Mouse (Mus musculus) lung, adult 18-20 months (tissue): Measurements from ENCODE around the gene Olfr1395.

Source experiments
- DNase-seq, 2 experiments: peaks; one replicate each; pipeline ENCODE4 v3.0.0; 2022; ENCODE audit warnings: mixed read lengths in 2 of 2

Olfr1395 gene

GRCm38 (mm10) chr11:49141974-49142373 lies at the start of gene Olfr1395:
Gene Olfr1395, plus strand, starts transcription at chr11:49142274.
- no peak for DNase-seq

DNA sequence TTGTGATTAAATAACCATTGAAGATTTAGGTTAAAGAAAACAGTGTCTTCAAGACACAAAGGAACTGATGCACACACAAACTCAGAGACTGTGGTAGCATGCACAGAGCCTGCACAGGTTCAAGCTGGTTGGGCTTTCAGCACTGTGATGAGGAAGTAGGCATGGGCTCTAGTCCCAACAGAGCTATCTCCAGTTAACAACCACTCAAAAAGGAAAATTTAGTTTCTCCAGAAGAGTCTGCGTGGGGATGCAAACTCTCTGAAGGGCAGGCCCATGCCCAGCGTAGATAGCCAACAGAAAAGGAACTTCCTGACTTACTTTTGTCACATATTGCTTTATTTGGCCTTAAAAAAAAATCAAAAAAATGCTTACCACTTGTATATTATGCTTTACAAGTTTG lies 49.3 kb upstream of the Olfr1395 start:
- no peak for DNase-seq

GRCm38 (mm10) chr11:49093861-49094660 lies 48.0 kb upstream of the Olfr1395 start:
- no peak for DNase-seq

DNA sequence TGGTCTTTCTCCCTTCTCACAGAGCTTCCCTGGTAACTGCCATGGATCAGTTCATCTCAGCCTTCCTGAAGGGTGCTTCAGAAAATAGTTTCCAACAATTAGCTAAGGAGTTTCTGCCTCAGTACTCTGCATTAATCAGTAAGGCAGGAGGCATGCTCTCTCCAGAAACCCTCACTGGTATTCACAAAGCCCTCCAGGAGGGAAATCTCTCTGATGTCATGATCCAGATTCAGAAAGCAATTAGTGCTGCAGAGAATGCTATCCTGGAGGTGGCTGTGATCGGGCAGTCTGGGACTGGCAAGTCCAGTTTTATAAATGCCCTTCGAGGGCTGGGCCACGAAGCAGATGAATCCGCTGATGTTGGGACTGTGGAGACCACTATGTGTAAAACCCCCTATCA lies 46.7 kb upstream of the Olfr1395 start:
- DNase-seq: no peak

GRCm38 (mm10) chr11:49100409-49100808 lies 41.7 kb upstream of the Olfr1395 start:
- DNase-seq: no peak

GRCm38 (mm10) chr11:49101500-49101899 lies 40.6 kb upstream of the Olfr1395 start:
- no peak for DNase-seq

DNA sequence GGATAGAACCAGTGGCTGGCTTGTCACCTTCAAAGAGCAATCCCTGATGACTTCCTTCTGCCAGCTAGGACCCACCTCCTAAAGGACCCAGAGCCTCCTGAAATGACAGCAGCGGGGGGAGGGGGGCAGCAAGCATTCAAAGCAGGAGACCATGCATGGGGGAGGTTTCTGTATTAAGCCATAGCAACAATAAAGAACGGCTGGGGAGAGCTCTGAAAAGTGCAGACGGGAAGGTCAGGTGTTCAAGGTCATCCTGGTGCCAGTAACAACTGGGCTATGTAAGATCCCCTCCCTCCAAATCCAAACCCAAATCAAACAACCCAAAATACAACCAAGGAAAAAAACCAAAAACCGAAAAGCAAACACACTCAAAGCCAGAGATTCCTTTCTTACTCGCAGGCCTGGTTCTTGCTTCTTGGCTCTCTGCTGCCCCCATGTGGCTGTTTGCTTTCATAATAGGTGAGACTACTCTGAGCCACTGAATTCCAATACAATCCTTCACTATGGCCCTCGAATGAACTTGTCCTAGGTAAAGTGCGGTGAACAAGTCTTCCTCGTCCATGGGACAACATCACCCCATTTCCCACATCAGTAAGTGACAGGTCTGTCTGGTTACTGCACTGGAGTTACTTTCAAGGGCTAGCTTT lies 38.9 kb upstream of the Olfr1395 start:
- DNase-seq: peak; percentile 79 to 88

GRCm38 (mm10) chr11:49105752-49106151 lies 36.3 kb upstream of the Olfr1395 start:
- no peak for DNase-seq

- no peak for DNase-seq
Observed at GRCm38 (mm10) chr11:49107650-49108537, 34.2 kb upstream of the Olfr1395 start.

GRCm38 (mm10) chr11:49108833-49109232 lies 33.2 kb upstream of the Olfr1395 start:
- DNase-seq: peak; percentile 24 to 33

DNA sequence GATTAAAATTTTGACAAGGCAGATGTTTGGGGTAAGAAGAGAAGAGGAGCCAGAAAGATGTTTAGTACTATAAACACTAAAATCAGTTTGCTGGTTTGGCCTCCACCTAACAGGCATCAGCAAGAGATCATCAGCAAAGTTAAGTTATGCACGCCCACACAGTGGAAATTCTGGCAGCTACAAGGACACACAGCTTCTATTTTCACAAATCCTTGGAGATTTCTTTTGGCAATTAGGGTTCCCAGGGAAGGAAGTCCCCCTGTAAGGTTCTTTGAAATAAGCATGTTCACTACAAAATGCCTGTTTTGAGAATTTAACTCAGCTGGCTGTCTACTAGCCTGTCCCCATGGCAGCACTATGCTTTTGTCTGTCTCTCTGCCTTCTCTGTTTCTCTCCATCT lies 31.1 kb upstream of the Olfr1395 start:
- no peak for DNase-seq

- DNase-seq: no peak
Observed at GRCm38 (mm10) chr11:49112624-49113219, 29.4 kb upstream of the Olfr1395 start.

DNA sequence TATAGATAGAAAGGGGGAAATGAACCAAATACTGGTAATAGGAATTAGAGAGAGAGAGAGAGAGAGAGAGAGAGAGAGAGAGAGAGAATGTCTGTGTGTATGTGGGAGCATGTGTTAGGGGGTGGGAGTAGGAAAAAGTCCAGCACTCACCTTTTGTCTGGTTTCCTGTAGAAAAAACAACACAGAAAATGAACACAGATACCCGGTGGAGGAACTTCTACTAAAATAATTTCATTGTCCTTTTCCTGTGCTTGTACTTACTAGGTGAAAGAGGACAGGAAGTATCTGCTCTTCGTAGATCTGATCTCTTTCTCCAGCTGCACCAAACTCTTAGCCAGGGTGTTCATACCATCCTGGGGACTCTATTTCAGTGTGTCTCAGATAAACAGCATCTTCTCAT lies 27.9 kb upstream of the Olfr1395 start:
- no peak for DNase-seq

GRCm38 (mm10) chr11:49114774-49115173 lies 27.3 kb upstream of the Olfr1395 start, which contains the start of gene Olfr1396:
Gene Olfr1396, minus strand, starts transcription at chr11:49114874.
- DNase-seq: no peak

GRCm38 (mm10) chr11:49119635-49120034 lies 22.4 kb upstream of the Olfr1395 start:
- no peak for DNase-seq

GRCm38 (mm10) chr11:49124169-49124568 lies 17.9 kb upstream of the Olfr1395 start:
- no peak for DNase-seq

DNA sequence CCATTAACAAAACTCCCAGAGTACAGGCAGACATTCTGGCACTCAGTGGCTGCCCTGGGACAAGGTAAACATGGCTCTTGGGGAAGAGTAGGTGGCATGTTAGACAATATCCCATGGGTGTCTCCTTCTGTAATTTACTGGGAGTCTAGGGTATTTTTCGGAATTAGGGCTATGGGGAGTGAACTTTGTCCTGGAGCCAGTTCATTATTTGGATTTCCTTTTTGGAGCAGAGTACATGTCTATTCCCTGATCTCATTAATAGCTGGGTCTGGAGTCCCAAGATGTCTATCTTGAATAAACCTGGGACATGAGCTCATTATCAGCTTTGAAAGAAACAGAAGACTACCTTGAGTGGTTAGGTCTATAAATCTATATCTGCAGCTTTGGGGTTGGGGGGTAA lies 12.0 kb downstream of the Olfr1395 start, which contains the start of gene Olfr1394:
TSS of gene Olfr1394 (plus strand) at position 301 of the 400 bp plus-strand sequence.
- no peak for DNase-seq

DNA sequence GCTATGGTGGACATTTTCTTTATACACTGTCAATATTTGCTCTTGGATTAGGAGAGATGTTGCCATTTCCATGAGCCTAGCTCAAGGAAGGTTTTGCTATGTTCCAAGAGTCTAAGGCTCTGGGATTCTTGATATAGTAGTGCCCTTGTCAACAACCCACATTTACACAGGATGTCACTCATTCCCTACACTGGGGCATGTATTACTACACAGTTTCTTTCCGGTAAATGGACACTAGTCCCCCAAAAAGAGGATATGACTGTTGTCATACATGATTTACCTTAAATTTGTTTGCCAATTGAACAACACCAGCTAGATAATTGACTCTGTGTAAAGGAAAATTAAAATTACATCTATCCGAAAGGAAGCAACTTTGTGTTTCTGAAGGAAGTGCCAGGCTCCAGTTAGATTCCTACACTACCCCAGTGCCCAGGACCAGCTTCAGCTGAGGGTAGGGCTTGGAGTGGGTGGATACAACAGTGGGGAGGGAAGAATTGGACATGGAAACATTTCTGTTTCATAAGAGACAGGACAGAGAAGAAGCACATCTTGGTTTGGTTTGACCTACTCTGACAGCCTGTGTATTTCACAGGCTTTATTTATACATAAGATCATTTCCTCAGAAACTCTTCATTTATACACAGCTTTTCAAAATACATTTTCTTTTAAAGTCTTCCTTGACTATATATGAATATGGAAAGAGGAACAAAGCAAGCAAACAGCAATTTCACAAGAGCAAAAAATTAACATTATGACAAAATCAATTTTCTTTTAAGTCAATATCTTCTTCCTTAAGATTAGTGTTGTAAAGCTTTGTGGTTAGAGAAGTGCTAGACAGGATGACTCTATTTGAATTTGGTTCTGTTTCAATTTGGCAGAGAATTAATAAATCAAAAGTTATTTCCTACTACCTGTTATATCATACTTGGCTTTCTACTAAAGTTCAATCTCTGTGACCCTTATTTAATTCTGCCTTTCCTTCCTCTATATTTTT lies 15.0 kb downstream of the Olfr1395 start:
- DNase-seq: no peak

GRCm38 (mm10) chr11:49168839-49169611 lies 27.0 kb downstream of the Olfr1395 start:
- DNase-seq: no peak

DNA sequence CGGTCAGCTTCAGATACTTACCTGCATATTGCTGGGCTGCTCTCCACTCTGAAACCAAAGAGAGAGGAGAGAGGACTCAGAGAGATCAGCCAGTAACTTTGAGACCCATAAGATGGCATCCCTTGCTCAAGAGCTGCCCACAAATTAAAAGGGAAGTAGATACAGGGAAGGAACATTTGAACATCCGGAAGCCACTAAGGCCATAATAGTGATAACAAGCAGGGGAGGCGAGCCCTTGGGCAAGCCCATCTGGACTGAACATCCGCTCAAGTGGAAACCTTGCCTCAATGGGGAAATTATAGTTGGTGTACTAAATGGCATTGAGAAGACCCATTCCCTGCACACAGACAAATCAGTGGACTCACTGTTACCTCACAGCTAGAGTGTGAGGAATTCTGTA lies 28.5 kb downstream of the Olfr1395 start:
- no peak for DNase-seq

- no peak for DNase-seq
Observed at GRCm38 (mm10) chr11:49175345-49175744, 33.3 kb downstream of the Olfr1395 start.
